Mouse (Mus musculus) gastrocnemius, adult 8-10 months (tissue): ENCODE data around the gene Cypt14. TPM values are rescaled to one million over a fixed set of nuclear protein-coding genes. Genes with fewer than 3 reads are reported as not detected.
"Not testable (repeated sequence)": the region's sequence is repeated elsewhere in the genome, so short reads cannot be mapped to it uniquely, and the experiment has no call there.

Source experiments
- DNase-seq, 2 experiments: peaks; one replicate each; pipeline ENCODE4 v3.0.0; 2022; ENCODE audit warnings: low spot score in 2 of 2
- total RNA-seq, 4 experiments: library from RNA; stranded (reverse); gene quantifications; 2 replicates each; pipeline ENCODE4 v1.2.4; 2022

The Cypt14 gene
- total RNA-seq = not detected

DNA sequence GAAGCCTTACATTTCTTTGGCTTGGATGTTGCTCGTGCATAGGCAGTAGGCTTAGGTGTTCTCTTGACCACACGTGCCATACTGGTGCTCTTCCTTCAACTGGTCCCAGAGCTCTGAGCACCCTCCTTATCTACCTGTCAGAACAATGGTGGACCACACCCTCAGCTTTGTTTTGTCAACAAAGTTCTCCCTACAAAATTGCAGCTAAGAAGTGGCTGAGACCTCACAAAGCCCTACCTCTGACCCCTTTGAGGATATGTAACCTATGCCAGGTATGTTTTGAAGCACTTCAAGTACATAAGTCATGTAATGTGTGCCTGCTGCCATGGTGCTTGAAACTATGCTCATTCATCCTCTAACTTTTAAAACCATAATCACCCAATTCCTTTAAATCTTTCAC is at the start of gene Cypt14:
Gene Cypt14 (minus strand): TSS at position 101 of the 400 bp plus-strand sequence.
- DNase-seq = not testable (repeated sequence)
